Mouse (Mus musculus): Measurements from ENCODE around the gene Igfbpl1. TPM values are rescaled to one million over a fixed set of nuclear protein-coding genes. Genes with fewer than 3 reads are reported as not detected.

Igfbpl1 gene
- polyA plus RNA-seq, 1 experiment from 2014 or later: 86.8 TPM

DNA sequence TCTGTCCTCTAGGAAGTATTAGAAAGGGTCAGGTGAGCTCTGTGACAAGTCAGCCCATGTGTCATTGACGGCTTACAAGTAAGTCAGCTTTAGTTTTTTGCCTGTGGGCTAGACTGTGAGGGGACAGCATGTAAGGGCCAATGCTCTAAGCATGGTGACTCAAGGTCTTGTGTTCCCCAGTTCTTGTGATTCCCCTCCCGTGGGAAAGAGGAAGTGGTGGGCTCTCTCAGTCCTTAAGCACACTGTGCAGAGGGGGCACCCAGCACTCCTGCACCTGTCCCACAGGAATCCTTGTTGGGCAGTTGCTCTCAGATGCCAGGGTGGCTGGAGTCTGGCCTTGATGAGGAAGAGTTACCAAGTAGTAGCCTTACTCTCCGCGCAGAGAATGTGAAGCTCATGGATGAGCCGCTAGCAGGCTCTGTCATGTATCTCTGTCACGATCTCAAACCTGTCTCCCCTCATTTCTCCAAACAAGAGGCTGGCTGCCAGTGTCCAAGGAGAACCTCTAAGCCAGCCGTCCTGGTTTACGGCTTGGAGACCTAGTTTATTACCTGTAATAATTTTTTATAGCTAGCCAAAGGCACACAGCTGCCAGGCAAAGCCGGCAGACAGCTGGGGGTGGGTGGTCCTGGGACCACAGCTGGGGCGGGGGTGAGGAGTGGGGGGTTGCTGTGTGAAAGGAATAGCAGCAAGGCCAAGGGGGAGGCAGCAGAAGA lies 21.5 kb upstream of the Igfbpl1 start, which contains the start of gene Stra6l:
Gene Stra6l, plus strand, starts transcription at position 556 of the 716 bp plus-strand sequence.
- ATAC-seq: no peak
- H3K9me3 ChIP-seq (replicated peaks): no peaks in the 10 kb centered on the region

DNA sequence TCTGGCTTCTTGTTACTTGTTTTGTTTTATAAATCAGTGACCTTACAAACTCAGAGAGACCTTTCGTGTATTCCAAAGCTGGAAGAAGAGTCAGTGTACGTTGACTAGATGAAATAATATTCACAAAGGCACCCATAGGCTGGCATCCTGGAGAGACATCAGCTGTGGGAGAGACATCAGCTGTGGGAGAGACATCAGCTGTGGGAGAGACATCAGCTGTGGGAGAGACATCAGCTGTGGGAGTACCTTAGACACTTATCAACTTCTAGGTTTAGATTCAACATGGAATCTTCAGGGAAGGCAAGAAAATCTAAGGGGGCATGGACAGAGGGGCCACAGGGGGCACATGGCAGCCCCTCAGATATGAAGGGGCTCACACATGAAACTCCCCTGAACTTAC lies 19.5 kb upstream of the Igfbpl1 start:
- ATAC-seq: no peak
- H3K9me3 ChIP-seq (replicated peaks): no peaks in the 10 kb centered on the region
- H3K36me3 ChIP-seq (ENCODE audit: poor library complexity, severe bottlenecking): no peaks in the 10 kb centered on the region
- no peak overlapping the region for H3K4me2 ChIP-seq
- 96% methylated on average over 2 of the region's 2 CpGs for WGBS
- no peak overlapping the region for H3K9ac ChIP-seq
- 0 out of 2 replicates have a peak, but pooled peaks cover 8% of the 10 kb centered on the region for H3K4me1 ChIP-seq
- H3K27me3 ChIP-seq: peaks cover 2% of the 10 kb centered on the region; the same call in 1 of the 2 replicates
- no peak overlapping the region for H3K27ac ChIP-seq
- no peak overlapping the region for H3K4me3 ChIP-seq

More for the DNA sequence above, 21.5 kb upstream of the Igfbpl1 start, which contains the start of gene Stra6l:
- peaks cover 15% of the 10 kb centered on the region; the same call in 1 of the 2 replicates for H3K4me1 ChIP-seq
- H3K36me3 ChIP-seq (ENCODE audit: poor library complexity, severe bottlenecking): no peaks in the 10 kb centered on the region
- no peak within 1 kb of the TSS for H3K27ac ChIP-seq
- H3K9ac ChIP-seq: no peak within 1 kb of the TSS
- H3K4me3 ChIP-seq: no peak within 1 kb of the TSS
- 82% methylated on average over 10 of the region's 10 CpGs for whole genome bisulfite sequencing
- H3K4me2 ChIP-seq: no peak within 1 kb of the TSS
- peaks cover 2% of the 10 kb centered on the region; the same call in 1 of the 2 replicates for H3K27me3 ChIP-seq

DNA sequence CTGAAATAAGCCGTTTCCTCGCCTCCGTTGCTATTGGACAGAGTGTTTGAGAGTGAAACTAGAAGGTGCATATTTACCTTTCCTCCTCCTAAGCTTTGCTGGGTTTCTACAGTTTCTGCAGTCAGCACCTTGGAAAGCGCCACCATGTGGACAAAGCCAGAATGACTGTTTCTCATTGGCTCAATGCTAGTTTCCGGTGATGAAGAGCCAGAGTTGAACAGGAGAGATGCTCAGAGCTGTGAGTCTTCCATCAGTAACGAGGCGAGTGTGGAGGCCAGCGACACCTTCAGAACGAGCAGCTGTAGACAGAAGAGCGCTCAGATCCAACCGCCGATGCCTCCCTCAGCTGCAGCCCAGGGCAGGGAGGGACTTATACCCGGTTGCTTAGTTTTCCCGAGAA lies 17.6 kb upstream of the Igfbpl1 start:
- Histone ChIP-seq H3K4me3 (no peak overlapping the region), H3K36me3 (ENCODE audit: poor library complexity, severe bottlenecking) (no peaks in the 10 kb centered on the region), H3K27me3 (no peaks in the 10 kb centered on the region), H3K9me3 (replicated peaks) (no peaks in the 10 kb centered on the region), H3K4me2 (peak overlapping the region; percentile 17; the same call in 1 of the 2 replicates), H3K9ac (no peak overlapping the region), H3K27ac (no peak overlapping the region), H3K4me1 (0 out of 2 replicates have a peak, but pooled peaks cover under 1% of the 10 kb centered on the region)
- ATAC-seq: no peak
- 48% methylated on average over 14 of the region's 14 CpGs for WGBS

DNA sequence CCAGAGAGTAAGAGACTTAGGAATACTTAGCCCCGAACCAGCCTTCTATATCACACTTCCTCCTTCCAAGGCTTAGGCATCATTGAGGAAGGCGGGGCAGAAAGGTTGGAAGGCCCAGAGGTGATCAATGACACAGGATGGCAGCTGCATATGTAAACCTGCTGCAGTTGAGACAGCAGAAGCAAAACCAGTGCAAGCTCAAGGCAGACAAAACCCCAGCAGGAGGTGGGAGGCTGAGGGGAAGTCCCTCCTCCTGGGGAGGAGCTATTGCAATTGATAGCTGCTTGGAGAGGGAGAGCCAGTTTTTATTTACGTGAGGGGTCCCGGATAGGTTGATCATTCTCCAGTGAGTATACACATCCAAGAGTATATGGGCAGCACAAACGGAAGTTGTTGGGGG lies 6.7 kb upstream of the Igfbpl1 start:
- no peak overlapping the region for H3K27ac ChIP-seq
- H3K4me3 ChIP-seq: no peak overlapping the region
- H3K9me3 ChIP-seq (replicated peaks): no peaks in the 10 kb centered on the region
- no peak overlapping the region for H3K4me2 ChIP-seq
- WGBS: 31% methylated on average over 5 of the region's 5 CpGs
- no peaks in the 10 kb centered on the region for H3K36me3 ChIP-seq (ENCODE audit: poor library complexity, severe bottlenecking)
- ATAC-seq: no peak
- no peak overlapping the region for H3K9ac ChIP-seq
- H3K27me3 ChIP-seq: 0 out of 2 replicates have a peak, but pooled peaks cover 4% of the 10 kb centered on the region
- peaks cover 43% of the 10 kb centered on the region for H3K4me1 ChIP-seq

DNA sequence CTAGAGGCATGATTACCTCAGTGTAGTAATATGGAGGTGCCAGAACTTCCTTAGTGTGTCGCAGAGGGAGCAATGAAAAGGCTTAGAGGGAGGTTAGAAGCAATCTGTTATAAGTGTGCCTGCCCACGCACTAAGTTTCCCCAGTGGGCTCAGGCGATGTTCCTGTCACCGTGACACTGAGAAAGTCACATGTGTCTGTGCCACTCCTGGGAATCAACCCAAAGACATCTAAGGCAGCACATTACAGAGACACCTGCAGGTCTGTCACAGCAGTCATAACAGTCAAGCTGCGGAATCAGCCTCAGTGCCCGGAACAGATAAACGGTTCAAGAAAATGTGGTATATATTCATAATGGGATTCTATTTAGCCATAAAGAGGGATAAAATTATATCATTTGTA lies 5.3 kb upstream of the Igfbpl1 start:
- H3K9ac ChIP-seq: no peak overlapping the region
- H3K27me3 ChIP-seq: peaks cover 16% of the 10 kb centered on the region
- WGBS: 78% methylated on average over 7 of the region's 7 CpGs
- no peak overlapping the region for H3K27ac ChIP-seq
- no peak overlapping the region for H3K4me3 ChIP-seq
- peaks cover 51% of the 10 kb centered on the region for H3K4me1 ChIP-seq
- ATAC-seq: 0 out of 2 replicates have a peak, but pooled peaks have one; percentile 19
- H3K36me3 ChIP-seq (ENCODE audit: poor library complexity, severe bottlenecking): no peaks in the 10 kb centered on the region
- H3K9me3 ChIP-seq (replicated peaks): no peaks in the 10 kb centered on the region
- H3K4me2 ChIP-seq: no peak overlapping the region

DNA sequence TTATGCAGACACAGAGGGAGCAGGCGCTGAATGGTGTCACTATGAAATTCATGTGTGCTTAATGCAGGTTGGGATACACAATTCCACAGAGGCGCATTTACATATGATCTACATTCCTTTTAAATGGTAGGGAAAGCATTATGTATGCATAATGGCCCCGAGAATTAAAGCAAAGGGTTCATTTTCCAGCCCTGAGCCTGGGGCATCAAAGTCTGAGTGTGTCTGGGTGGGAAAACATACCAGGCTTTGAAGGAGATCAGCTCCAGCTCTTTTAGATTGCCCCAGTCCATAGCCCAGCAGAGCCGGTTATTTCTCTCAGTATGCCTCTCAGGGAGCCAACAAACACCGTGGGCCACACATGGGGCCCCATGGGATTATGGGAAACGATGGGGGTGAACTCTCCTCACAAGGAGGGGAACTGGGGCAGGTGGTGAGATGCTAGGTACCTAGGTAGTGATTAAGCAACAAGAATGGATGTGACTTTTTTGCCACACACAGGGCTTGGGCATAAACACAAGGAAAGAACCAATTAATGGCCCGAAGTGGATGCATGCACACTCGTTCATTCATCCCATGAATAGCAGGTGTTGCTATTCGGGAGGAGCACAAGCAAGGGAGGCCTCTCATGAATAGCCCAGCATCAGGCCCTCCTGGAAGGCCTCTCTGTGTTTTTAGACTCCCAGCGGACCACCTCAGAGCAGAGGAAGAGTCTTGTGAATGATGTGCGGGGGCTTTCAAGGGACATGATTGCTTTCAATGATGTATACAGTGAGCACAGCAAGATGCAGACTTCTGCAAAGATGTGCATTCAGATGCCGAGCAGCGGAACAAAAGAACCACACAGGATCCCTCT lies 3.4 kb upstream of the Igfbpl1 start:
- Histone ChIP-seq H3K27ac (peak overlapping the region; percentile 90), H3K4me2 (peak overlapping the region; percentile 36), H3K36me3 (ENCODE audit: poor library complexity, severe bottlenecking) (no peaks in the 10 kb centered on the region), H3K9me3 (replicated peaks) (no peaks in the 10 kb centered on the region), H3K4me3 (no peak overlapping the region), H3K9ac (peak overlapping the region; percentile 54), H3K27me3 (peaks cover 24% of the 10 kb centered on the region), H3K4me1 (peaks cover 66% of the 10 kb centered on the region)
- peak; percentile 27; the same call in 1 of the 2 replicates for ATAC-seq
- 10% methylated on average over 13 of the region's 13 CpGs for WGBS

DNA sequence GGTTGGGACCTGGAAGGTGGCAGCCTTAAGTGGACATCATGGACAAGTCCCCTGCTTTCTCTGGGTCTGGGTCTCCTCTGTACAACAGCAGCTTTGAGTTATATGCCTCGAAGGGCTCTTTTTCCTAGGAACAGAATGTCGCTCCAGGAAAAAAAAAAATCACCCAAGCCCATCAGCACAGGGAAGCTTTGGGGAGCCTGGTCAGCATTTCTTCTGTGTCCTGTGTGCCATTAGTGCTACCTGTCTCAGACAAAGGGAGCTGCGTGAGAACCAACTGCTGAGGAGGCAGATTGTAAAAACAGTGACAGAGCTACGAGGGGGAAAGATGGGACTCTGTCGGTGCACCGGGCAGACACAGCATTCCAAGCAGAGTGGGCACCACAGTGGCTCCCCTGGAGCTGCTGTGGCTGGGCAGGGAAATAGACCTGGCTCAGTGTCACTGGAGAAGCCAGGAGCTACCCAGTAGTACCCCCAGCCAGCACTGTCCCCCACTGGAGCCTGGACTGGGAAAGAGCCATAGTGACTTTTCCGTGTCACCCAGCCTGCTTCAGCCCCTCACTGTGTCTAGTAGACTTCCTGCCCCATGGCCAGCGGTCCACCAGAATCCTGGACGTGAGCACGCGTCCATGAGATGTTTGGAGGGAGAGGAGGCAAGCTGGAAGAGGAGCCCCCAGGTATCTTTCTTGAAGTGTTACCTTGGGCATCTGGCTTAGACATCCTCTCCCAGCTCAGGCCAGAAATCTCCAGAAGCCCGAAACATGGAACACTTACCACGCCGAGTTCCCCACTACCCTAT lies 1.8 kb downstream of the Igfbpl1 start:
- peaks cover 89% of the 10 kb centered on the region for H3K4me1 ChIP-seq

DNA sequence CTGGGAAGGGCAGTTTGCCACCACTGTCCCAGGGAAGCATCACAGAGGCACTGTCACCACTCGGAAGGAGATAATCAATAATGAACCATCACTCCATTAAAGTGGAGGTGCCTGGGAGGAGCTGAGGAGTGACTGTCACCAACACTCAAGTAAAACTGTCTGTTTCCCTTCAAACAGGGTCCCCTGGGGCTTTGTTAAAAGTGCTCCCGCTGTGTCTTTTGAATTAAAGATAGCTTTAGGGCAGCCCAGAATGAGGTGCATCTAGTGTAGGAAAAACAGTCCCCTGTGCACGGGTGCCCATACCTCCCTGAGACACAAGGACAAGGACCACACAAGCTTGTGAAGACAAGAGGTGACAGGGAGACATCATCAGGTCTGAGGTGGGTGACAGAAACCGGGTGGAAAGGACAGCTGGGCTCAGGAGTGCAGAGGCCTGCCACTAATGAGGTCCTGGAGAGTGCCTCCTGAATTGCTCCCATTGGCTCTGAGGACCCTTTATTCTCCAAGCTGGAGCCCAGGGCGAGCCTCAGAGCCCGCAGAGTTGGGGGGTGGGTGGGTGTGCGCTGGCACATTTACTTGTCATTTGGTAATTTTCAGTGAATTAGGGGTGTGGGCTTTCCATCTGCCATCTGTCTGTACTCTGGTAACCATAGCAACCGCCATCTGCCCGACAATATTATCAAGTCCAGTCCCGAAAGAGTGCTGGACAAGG lies 2.5 kb downstream of the Igfbpl1 start:
- Histone ChIP-seq H3K4me3 (peak overlapping the region; percentile 73), H3K4me2 (peak overlapping the region; percentile 69), H3K27ac (peak overlapping the region; percentile 98), H3K27me3 (peaks cover 24% of the 10 kb centered on the region), H3K9ac (peak overlapping the region; percentile 99), H3K36me3 (ENCODE audit: poor library complexity, severe bottlenecking) (peaks cover 17% of the 10 kb centered on the region), H3K9me3 (replicated peaks) (no peaks in the 10 kb centered on the region), H3K4me1 (peaks cover 89% of the 10 kb centered on the region)
- WGBS: 2% methylated on average over 10 of the region's 10 CpGs
- peak; percentile 72 for ATAC-seq

More for the DNA sequence above, 1.8 kb downstream of the Igfbpl1 start:
- H3K27me3 ChIP-seq: peaks cover 24% of the 10 kb centered on the region
- peaks cover 17% of the 10 kb centered on the region for H3K36me3 ChIP-seq (ENCODE audit: poor library complexity, severe bottlenecking)
- WGBS: 19% methylated on average over 14 of the region's 14 CpGs
- H3K27ac ChIP-seq: peak overlapping the region; percentile 98
- H3K4me3 ChIP-seq: peak overlapping the region; percentile 73
- peak overlapping the region; percentile 99 for H3K9ac ChIP-seq
- H3K4me2 ChIP-seq: peak overlapping the region; percentile 69
- no peak for ATAC-seq
- H3K9me3 ChIP-seq (replicated peaks): no peaks in the 10 kb centered on the region

DNA sequence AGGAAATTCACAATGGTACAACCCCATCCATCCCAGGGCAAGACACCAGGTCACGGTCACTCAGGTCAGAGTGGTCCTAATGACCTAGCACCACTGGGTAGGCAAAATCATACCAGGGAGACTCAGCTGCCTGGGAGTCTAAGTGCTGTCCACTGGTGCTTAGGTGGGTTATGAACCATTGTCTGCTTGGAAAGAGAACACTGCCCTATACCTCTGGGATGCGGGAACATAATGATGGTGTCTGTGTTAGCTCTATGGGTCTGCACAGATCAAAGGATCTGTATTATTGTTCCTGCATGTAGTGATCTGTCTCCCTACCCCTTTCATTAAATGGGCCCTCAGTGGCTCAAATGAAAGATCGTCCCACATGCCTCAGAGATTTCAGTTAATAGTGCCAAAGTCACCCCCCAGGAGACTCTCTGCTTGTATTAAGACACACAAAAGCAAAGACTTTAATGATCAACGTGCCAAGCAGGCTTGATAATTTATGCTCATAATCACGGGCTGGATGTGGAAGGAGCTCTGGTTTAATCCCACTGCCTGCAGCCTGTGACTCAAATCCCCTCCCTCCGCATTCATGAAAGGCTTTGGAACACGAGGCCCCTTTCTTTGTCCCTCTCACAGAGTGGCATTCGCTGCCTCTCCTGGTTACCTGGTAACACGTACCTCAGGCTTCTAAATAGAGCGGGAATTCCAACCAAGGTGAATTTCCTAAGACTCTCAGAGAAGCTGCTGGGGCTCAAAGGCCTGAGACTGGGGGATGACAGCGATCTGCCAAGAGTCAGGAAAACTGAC lies 3.7 kb downstream of the Igfbpl1 start:
- Histone ChIP-seq H3K9ac (peak overlapping the region; percentile 99), H3K4me3 (peak overlapping the region; percentile 73), H3K4me1 (peaks cover 92% of the 10 kb centered on the region), H3K9me3 (replicated peaks) (no peaks in the 10 kb centered on the region), H3K36me3 (ENCODE audit: poor library complexity, severe bottlenecking) (peaks cover 17% of the 10 kb centered on the region), H3K27me3 (peaks cover 18% of the 10 kb centered on the region), H3K27ac (peak overlapping the region; percentile 98), H3K4me2 (peak overlapping the region; percentile 69)
- WGBS: 4% methylated on average over 11 of the region's 11 CpGs
- peak; percentile 34 for ATAC-seq

DNA sequence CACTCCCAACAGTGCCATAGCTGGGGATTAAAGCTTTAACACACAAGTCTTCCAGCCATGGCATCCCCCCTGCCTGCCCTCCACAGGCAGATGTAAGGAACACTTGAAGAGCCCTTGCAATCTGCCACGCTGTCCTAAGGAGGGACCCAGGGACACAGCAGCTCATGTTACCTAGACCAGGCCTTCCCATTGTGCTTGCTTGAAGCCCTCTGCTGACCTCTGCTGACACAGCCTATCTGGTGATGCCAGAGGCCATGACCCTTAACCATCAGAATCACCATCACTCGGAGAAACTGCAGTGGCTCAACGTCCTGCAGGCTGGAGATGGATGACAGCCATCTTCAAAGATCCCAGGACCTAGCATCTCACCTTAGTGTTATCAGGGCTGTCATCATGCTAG lies 4.7 kb downstream of the Igfbpl1 start:
- peaks cover 17% of the 10 kb centered on the region for H3K36me3 ChIP-seq (ENCODE audit: poor library complexity, severe bottlenecking)
- peak overlapping the region; percentile 99 for H3K27ac ChIP-seq
- no peak overlapping the region for H3K4me2 ChIP-seq
- H3K4me1 ChIP-seq: peaks cover 95% of the 10 kb centered on the region
- no peak overlapping the region for H3K4me3 ChIP-seq
- peaks cover 8% of the 10 kb centered on the region for H3K27me3 ChIP-seq
- no peaks in the 10 kb centered on the region for H3K9me3 ChIP-seq (replicated peaks)
- 56% methylated on average over 3 of the region's 3 CpGs for WGBS
- H3K9ac ChIP-seq: no peak overlapping the region
- ATAC-seq: no peak
